Mouse (Mus musculus): ENCODE measurements around the gene Unc79. TPM values are rescaled to one million over a fixed set of nuclear protein-coding genes. Genes with fewer than 3 reads are reported as not detected.
A peak's percentile ranks its signal among the peaks of the same experiment; 100 is the strongest.

Unc79 gene
- polyA plus RNA-seq, 1 experiment: 0.13 TPM

DNA sequence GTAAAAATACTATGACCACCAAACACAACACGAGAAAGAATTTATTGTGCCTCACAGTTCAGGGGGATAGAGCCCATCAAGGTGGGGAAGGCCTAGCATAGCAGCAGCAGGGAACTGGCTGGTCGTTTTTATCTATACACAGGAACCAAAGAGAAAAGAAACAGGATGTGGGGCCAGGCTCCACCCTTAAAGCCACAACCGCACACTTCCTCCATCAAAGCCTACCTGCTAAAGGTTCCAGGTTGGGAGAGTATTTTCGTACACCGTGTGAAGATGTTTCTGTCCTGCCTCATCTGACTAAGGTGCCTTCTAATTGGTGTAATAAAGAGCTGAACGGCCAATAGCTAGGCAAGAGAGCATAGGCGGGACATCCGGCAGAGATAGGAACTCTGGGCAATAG is 168.0 kb downstream of the Unc79 start:
- no peak for DNase-seq
- H3K27me3 ChIP-seq (replicated peaks; ENCODE audit: control insufficient read depth, insufficient read depth, low read length): no peaks in the 10 kb centered on the region
- H3K4me3 ChIP-seq (ENCODE audit: insufficient read depth, low read depth, low read length): no peak overlapping the region
- H3K27ac ChIP-seq (ENCODE audit: insufficient read depth, low read depth, low read length): no peak overlapping the region
- no peaks in the 10 kb centered on the region for H3K36me3 ChIP-seq (ENCODE audit: control insufficient read depth, insufficient read depth, low read length)
- WGBS: 87% methylated on average over 8 of the region's 8 CpGs
- H3K4me1 ChIP-seq (ENCODE audit: control insufficient read depth, insufficient read depth, low read length): no peaks in the 10 kb centered on the region
- TF ChIP-seq POLR2A (IDR thresholded peaks at IDR 0.05; ENCODE audit: low read depth, low read length): no peak
- no peak for TF ChIP-seq CTCF (conservative IDR thresholded peaks at IDR 0.05; ENCODE audit: insufficient read depth, insufficient read length, low read depth, low read length)

GRCm38 (mm10) chr12:103117517-103118193 is 169.0 kb downstream of the Unc79 start:
- 58% methylated on average over 10 of the region's 10 CpGs for WGBS

DNA sequence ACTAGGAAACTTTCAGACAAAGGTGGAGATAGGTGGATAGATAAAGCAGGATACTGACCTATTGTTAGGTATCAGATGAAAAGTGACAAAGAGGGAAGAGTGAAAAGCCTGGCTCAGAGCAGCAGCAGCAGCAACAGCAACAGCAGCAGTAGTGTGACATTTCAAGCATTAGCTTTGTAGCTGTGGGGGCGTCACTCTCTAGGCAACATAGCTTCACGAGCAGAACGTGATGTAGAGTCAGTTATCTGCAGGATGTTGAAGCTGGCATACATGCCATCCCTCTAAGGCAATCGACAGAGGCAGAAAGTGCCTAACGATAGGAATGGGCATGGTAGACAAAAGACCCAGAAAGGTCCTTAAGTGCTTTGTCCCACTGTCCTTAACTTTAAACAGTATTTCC is 173.3 kb downstream of the Unc79 start:
- H3K27me3 ChIP-seq (replicated peaks; ENCODE audit: control insufficient read depth, insufficient read depth, low read length): no peaks in the 10 kb centered on the region
- WGBS: 61% methylated on average over 5 of the region's 5 CpGs
- H3K4me3 ChIP-seq (ENCODE audit: insufficient read depth, low read depth, low read length): no peak overlapping the region
- H3K36me3 ChIP-seq (ENCODE audit: control insufficient read depth, insufficient read depth, low read length): no peaks in the 10 kb centered on the region
- H3K4me1 ChIP-seq (ENCODE audit: control insufficient read depth, insufficient read depth, low read length): no peaks in the 10 kb centered on the region
- TF ChIP-seq CTCF (conservative IDR thresholded peaks at IDR 0.05; ENCODE audit: insufficient read depth, insufficient read length, low read depth, low read length): no peak
- TF ChIP-seq POLR2A (IDR thresholded peaks at IDR 0.05; ENCODE audit: low read depth, low read length): no peak
- H3K27ac ChIP-seq (ENCODE audit: insufficient read depth, low read depth, low read length): no peak overlapping the region
- DNase-seq: no peak

More at GRCm38 (mm10) chr12:103117517-103118193, 169.0 kb downstream of the Unc79 start:
- TF ChIP-seq CTCF (conservative IDR thresholded peaks at IDR 0.05; ENCODE audit: insufficient read depth, insufficient read length, low read depth, low read length) (no peak), POLR2A (IDR thresholded peaks at IDR 0.05; ENCODE audit: low read depth, low read length) (no peak)
- no peaks in the 10 kb centered on the region for H3K4me1 ChIP-seq (ENCODE audit: control insufficient read depth, insufficient read depth, low read length)
- H3K36me3 ChIP-seq (ENCODE audit: control insufficient read depth, insufficient read depth, low read length): no peaks in the 10 kb centered on the region
- no peaks in the 10 kb centered on the region for H3K27me3 ChIP-seq (replicated peaks; ENCODE audit: control insufficient read depth, insufficient read depth, low read length)
- H3K27ac ChIP-seq (ENCODE audit: insufficient read depth, low read depth, low read length): no peak overlapping the region
- no peak overlapping the region for H3K4me3 ChIP-seq (ENCODE audit: insufficient read depth, low read depth, low read length)
- peak; percentile 63 for DNase-seq

DNA sequence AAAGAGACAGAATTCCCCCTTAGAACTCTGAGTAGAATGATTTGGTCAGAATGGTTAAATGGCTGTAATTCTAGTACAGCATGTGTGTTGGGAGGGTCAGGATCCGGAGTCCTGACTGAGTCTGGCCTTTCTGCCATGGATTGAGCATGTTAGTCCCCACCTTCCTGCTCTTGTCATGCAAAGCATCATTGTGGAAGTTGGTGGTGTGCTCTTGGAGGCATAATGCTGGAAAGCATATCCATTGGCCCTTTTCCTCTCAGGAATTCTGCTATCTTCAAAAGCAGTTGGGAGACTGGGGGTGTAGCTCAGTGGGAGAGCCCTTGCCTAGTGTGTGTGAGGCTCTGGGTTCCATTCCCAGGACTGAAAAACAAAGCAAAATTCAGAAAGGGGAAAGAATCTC is 175.2 kb downstream of the Unc79 start:
- no peak for DNase-seq
- Histone ChIP-seq H3K4me1 (ENCODE audit: control insufficient read depth, insufficient read depth, low read length) (no peaks in the 10 kb centered on the region), H3K27me3 (replicated peaks; ENCODE audit: control insufficient read depth, insufficient read depth, low read length) (no peaks in the 10 kb centered on the region), H3K27ac (ENCODE audit: insufficient read depth, low read depth, low read length) (no peak overlapping the region), H3K4me3 (ENCODE audit: insufficient read depth, low read depth, low read length) (no peak overlapping the region), H3K36me3 (ENCODE audit: control insufficient read depth, insufficient read depth, low read length) (no peaks in the 10 kb centered on the region)
- TF ChIP-seq POLR2A (IDR thresholded peaks at IDR 0.05; ENCODE audit: low read depth, low read length): no peak
- WGBS: 73% methylated on average over 1 of the region's 1 CpGs

DNA sequence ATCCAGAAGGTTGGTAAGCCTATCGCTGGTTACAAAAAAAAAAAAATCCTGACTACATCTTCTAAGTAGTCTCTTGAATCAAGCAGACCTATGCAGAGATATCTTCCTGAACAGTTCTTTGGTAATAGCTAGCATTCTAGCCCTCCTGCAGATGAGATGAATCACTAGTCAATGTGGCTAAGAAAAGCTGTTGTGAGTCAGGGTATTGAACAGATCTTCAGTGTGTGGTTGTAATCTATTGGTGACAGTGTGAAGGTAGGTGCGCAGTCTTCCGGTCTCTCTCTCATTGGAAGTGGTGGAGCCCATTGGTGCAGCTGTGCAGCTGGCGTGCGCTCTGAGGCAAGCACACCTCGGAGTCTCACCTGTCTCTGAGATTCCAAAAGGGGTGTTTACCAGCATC is 180.3 kb downstream of the Unc79 start:
- no peaks in the 10 kb centered on the region for H3K36me3 ChIP-seq (ENCODE audit: control insufficient read depth, insufficient read depth, low read length)
- 95% methylated on average over 6 of the region's 6 CpGs for WGBS
- H3K27me3 ChIP-seq (replicated peaks; ENCODE audit: control insufficient read depth, insufficient read depth, low read length): no peaks in the 10 kb centered on the region
- no peak overlapping the region for H3K4me3 ChIP-seq (ENCODE audit: insufficient read depth, low read depth, low read length)
- DNase-seq: no peak
- TF ChIP-seq POLR2A (IDR thresholded peaks at IDR 0.05; ENCODE audit: low read depth, low read length) (no peak), CTCF (conservative IDR thresholded peaks at IDR 0.05; ENCODE audit: insufficient read depth, insufficient read length, low read depth, low read length) (no peak)
- H3K4me1 ChIP-seq (ENCODE audit: control insufficient read depth, insufficient read depth, low read length): no peaks in the 10 kb centered on the region
- no peak overlapping the region for H3K27ac ChIP-seq (ENCODE audit: insufficient read depth, low read depth, low read length)

- DNase-seq: peak; percentile 12
- H3K4me3 ChIP-seq (ENCODE audit: insufficient read depth, low read depth, low read length): no peak overlapping the region
- 71% methylated on average over 17 of the region's 17 CpGs for WGBS
- no peaks in the 10 kb centered on the region for H3K27me3 ChIP-seq (replicated peaks; ENCODE audit: control insufficient read depth, insufficient read depth, low read length)
- TF ChIP-seq POLR2A (IDR thresholded peaks at IDR 0.05; ENCODE audit: low read depth, low read length) (no peak), CTCF (conservative IDR thresholded peaks at IDR 0.05; ENCODE audit: insufficient read depth, insufficient read length, low read depth, low read length) (no peak)
- H3K27ac ChIP-seq (ENCODE audit: insufficient read depth, low read depth, low read length): no peak overlapping the region
- no peaks in the 10 kb centered on the region for H3K36me3 ChIP-seq (ENCODE audit: control insufficient read depth, insufficient read depth, low read length)
- no peaks in the 10 kb centered on the region for H3K4me1 ChIP-seq (ENCODE audit: control insufficient read depth, insufficient read depth, low read length)
Observed at GRCm38 (mm10) chr12:103129395-103130248, 181.0 kb downstream of the Unc79 start.

- TF ChIP-seq POLR2A (IDR thresholded peaks at IDR 0.05; ENCODE audit: low read depth, low read length): no peak
- TF ChIP-seq CTCF (conservative IDR thresholded peaks at IDR 0.05; ENCODE audit: insufficient read depth, insufficient read length, low read depth, low read length): no peak
- H3K4me1 ChIP-seq (ENCODE audit: control insufficient read depth, insufficient read depth, low read length): no peaks in the 10 kb centered on the region
- no peak overlapping the region for H3K4me3 ChIP-seq (ENCODE audit: insufficient read depth, low read depth, low read length)
- no peaks in the 10 kb centered on the region for H3K27me3 ChIP-seq (replicated peaks; ENCODE audit: control insufficient read depth, insufficient read depth, low read length)
- DNase-seq: no peak
- no peak overlapping the region for H3K27ac ChIP-seq (ENCODE audit: insufficient read depth, low read depth, low read length)
- WGBS: 35% methylated on average over 6 of the region's 6 CpGs
- no peaks in the 10 kb centered on the region for H3K36me3 ChIP-seq (ENCODE audit: control insufficient read depth, insufficient read depth, low read length)
Observed at GRCm38 (mm10) chr12:103131419-103131818, 182.8 kb downstream of the Unc79 start.
